Mouse (Mus musculus): ENCODE measurements around the gene Olfr1055. TPM values are rescaled to one million over a fixed set of nuclear protein-coding genes. Genes with fewer than 3 reads are reported as not detected.
"Not testable (repeated sequence)": the region's sequence is repeated elsewhere in the genome, so short reads cannot be mapped to it uniquely, and the experiment has no call there.

Gene Olfr1055
- not detected in 2 replicates for polyA plus RNA-seq (2012; rRNA removed)

GRCm38 (mm10) chr2:86350184-86350583 lies at the start of gene Olfr1055:
Olfr1055 (minus strand) TSS chr2:86350284.
- H3K36me3 ChIP-seq (ENCODE audit: control insufficient read depth, insufficient read depth, low read length): no peaks in the 10 kb centered on the region
- H3K27me3 ChIP-seq (replicated peaks; ENCODE audit: control insufficient read depth, insufficient read depth, low read length): no peaks in the 10 kb centered on the region
- TF ChIP-seq POLR2A (IDR thresholded peaks at IDR 0.05; ENCODE audit: low read depth, low read length): no peak
- no peak for TF ChIP-seq CTCF (conservative IDR thresholded peaks at IDR 0.05; ENCODE audit: insufficient read depth, insufficient read length, low read depth, low read length)
- no peaks in the 10 kb centered on the region for H3K4me1 ChIP-seq (ENCODE audit: control insufficient read depth, insufficient read depth, low read length)
- DNase-seq: no peak
- no peak within 1 kb of the TSS for H3K27ac ChIP-seq (ENCODE audit: insufficient read depth, low read depth, low read length)
- no peak within 1 kb of the TSS for H3K4me3 ChIP-seq (ENCODE audit: insufficient read depth, low read depth, low read length)
- 83% methylated on average over 5 of the region's 5 CpGs for WGBS

- Histone ChIP-seq H3K27me3 (replicated peaks; ENCODE audit: control insufficient read depth, insufficient read depth, low read length) (no peaks in the 10 kb centered on the region), H3K36me3 (ENCODE audit: control insufficient read depth, insufficient read depth, low read length) (no peaks in the 10 kb centered on the region), H3K27ac (ENCODE audit: insufficient read depth, low read depth, low read length) (no peak overlapping the region), H3K4me1 (ENCODE audit: control insufficient read depth, insufficient read depth, low read length) (no peaks in the 10 kb centered on the region), H3K4me3 (ENCODE audit: insufficient read depth, low read depth, low read length) (no peak overlapping the region)
- TF ChIP-seq POLR2A (IDR thresholded peaks at IDR 0.05; ENCODE audit: low read depth, low read length) (no peak), CTCF (conservative IDR thresholded peaks at IDR 0.05; ENCODE audit: insufficient read depth, insufficient read length, low read depth, low read length) (no peak)
- DNase-seq: no peak
- WGBS: 69% methylated on average over 2 of the region's 2 CpGs
Measured at GRCm38 (mm10) chr2:86395114-86395513, 45.0 kb upstream of the Olfr1055 start.

GRCm38 (mm10) chr2:86388461-86388860 lies 38.4 kb upstream of the Olfr1055 start, which contains the start of gene Olfr1058:
Olfr1058 (minus strand) TSS chr2:86388561.
- not testable (repeated sequence) for H3K4me1 ChIP-seq (ENCODE audit: control insufficient read depth, insufficient read depth, low read length); H3K4me3 ChIP-seq (ENCODE audit: insufficient read depth, low read depth, low read length)

GRCm38 (mm10) chr2:86378293-86378692 lies 28.2 kb upstream of the Olfr1055 start, which contains the start of gene Olfr1057:
Olfr1057 (minus strand) TSS chr2:86378393.
- no peak for DNase-seq
- TF ChIP-seq CTCF (conservative IDR thresholded peaks at IDR 0.05; ENCODE audit: insufficient read depth, insufficient read length, low read depth, low read length) (no peak), POLR2A (IDR thresholded peaks at IDR 0.05; ENCODE audit: low read depth, low read length) (no peak)

More at GRCm38 (mm10) chr2:86388461-86388860, 38.4 kb upstream of the Olfr1055 start, which contains the start of gene Olfr1058:
- H3K27me3 ChIP-seq (replicated peaks; ENCODE audit: control insufficient read depth, insufficient read depth, low read length); H3K36me3 ChIP-seq (ENCODE audit: control insufficient read depth, insufficient read depth, low read length); H3K27ac ChIP-seq (ENCODE audit: insufficient read depth, low read depth, low read length); DNase-seq: not testable (repeated sequence)

GRCm38 (mm10) chr2:86366342-86366741 lies 16.3 kb upstream of the Olfr1055 start:
- not testable (repeated sequence) for H3K4me3 ChIP-seq (ENCODE audit: insufficient read depth, low read depth, low read length); DNase-seq; H3K27me3 ChIP-seq (replicated peaks; ENCODE audit: control insufficient read depth, insufficient read depth, low read length); H3K4me1 ChIP-seq (ENCODE audit: control insufficient read depth, insufficient read depth, low read length); H3K36me3 ChIP-seq (ENCODE audit: control insufficient read depth, insufficient read depth, low read length); H3K27ac ChIP-seq (ENCODE audit: insufficient read depth, low read depth, low read length)
- 100% methylated on average over 1 of the region's 6 CpGs for WGBS

More at GRCm38 (mm10) chr2:86378293-86378692, 28.2 kb upstream of the Olfr1055 start, which contains the start of gene Olfr1057:
- H3K27ac ChIP-seq (ENCODE audit: insufficient read depth, low read depth, low read length): no peak within 1 kb of the TSS
- H3K4me1 ChIP-seq (ENCODE audit: control insufficient read depth, insufficient read depth, low read length): no peaks in the 10 kb centered on the region
- no peak within 1 kb of the TSS for H3K4me3 ChIP-seq (ENCODE audit: insufficient read depth, low read depth, low read length)
- no peaks in the 10 kb centered on the region for H3K36me3 ChIP-seq (ENCODE audit: control insufficient read depth, insufficient read depth, low read length)
- H3K27me3 ChIP-seq (replicated peaks; ENCODE audit: control insufficient read depth, insufficient read depth, low read length): no peaks in the 10 kb centered on the region

GRCm38 (mm10) chr2:86362369-86362768 lies 12.3 kb upstream of the Olfr1055 start, which contains the start of gene Olfr1056:
Olfr1056 (minus strand) TSS chr2:86362469.
- DNase-seq: no peak
- no peak for TF ChIP-seq POLR2A (IDR thresholded peaks at IDR 0.05; ENCODE audit: low read depth, low read length)
- TF ChIP-seq CTCF (conservative IDR thresholded peaks at IDR 0.05; ENCODE audit: insufficient read depth, insufficient read length, low read depth, low read length): no peak
- Histone ChIP-seq H3K4me3 (ENCODE audit: insufficient read depth, low read depth, low read length) (no peak within 1 kb of the TSS), H3K27me3 (replicated peaks; ENCODE audit: control insufficient read depth, insufficient read depth, low read length) (no peaks in the 10 kb centered on the region), H3K4me1 (ENCODE audit: control insufficient read depth, insufficient read depth, low read length) (no peaks in the 10 kb centered on the region), H3K27ac (ENCODE audit: insufficient read depth, low read depth, low read length) (no peak within 1 kb of the TSS), H3K36me3 (ENCODE audit: control insufficient read depth, insufficient read depth, low read length) (no peaks in the 10 kb centered on the region)

GRCm38 (mm10) chr2:86351751-86352150 lies 1.7 kb upstream of the Olfr1055 start:
- H3K4me3 ChIP-seq (ENCODE audit: insufficient read depth, low read depth, low read length); H3K27me3 ChIP-seq (replicated peaks; ENCODE audit: control insufficient read depth, insufficient read depth, low read length); DNase-seq; H3K27ac ChIP-seq (ENCODE audit: insufficient read depth, low read depth, low read length); H3K36me3 ChIP-seq (ENCODE audit: control insufficient read depth, insufficient read depth, low read length); H3K4me1 ChIP-seq (ENCODE audit: control insufficient read depth, insufficient read depth, low read length): not testable (repeated sequence)
- 94% methylated on average over 1 of the region's 1 CpGs for WGBS

- Histone ChIP-seq H3K4me3 (ENCODE audit: insufficient read depth, low read depth, low read length) (no peak within 1 kb of the TSS), H3K36me3 (ENCODE audit: control insufficient read depth, insufficient read depth, low read length) (no peaks in the 10 kb centered on the region), H3K27ac (ENCODE audit: insufficient read depth, low read depth, low read length) (no peak within 1 kb of the TSS), H3K4me1 (ENCODE audit: control insufficient read depth, insufficient read depth, low read length) (no peaks in the 10 kb centered on the region), H3K27me3 (replicated peaks; ENCODE audit: control insufficient read depth, insufficient read depth, low read length) (no peaks in the 10 kb centered on the region)
- DNase-seq: no peak
- TF ChIP-seq CTCF (conservative IDR thresholded peaks at IDR 0.05; ENCODE audit: insufficient read depth, insufficient read length, low read depth, low read length): no peak
- TF ChIP-seq POLR2A (IDR thresholded peaks at IDR 0.05; ENCODE audit: low read depth, low read length): no peak
- 80% methylated on average over 3 of the region's 3 CpGs for WGBS
Measured at GRCm38 (mm10) chr2:86335333-86335732, 14.8 kb downstream of the Olfr1055 start, which contains the start of gene Olfr1054. Olfr1054 (minus strand) TSS chr2:86335433.
